Mouse (Mus musculus): ENCODE results near the gene Mpp5.

The Mpp5 gene

GRCm38 (mm10) chr12:78842429-78842828 is 93.7 kb downstream of the Mpp5 start:
- no peak for DNase-seq (ENCODE audit: low read depth, low spot score)

GRCm38 (mm10) chr12:78848246-78848645 is 99.5 kb downstream of the Mpp5 start:
- DNase-seq (ENCODE audit: low read depth, low spot score): no peak

DNA sequence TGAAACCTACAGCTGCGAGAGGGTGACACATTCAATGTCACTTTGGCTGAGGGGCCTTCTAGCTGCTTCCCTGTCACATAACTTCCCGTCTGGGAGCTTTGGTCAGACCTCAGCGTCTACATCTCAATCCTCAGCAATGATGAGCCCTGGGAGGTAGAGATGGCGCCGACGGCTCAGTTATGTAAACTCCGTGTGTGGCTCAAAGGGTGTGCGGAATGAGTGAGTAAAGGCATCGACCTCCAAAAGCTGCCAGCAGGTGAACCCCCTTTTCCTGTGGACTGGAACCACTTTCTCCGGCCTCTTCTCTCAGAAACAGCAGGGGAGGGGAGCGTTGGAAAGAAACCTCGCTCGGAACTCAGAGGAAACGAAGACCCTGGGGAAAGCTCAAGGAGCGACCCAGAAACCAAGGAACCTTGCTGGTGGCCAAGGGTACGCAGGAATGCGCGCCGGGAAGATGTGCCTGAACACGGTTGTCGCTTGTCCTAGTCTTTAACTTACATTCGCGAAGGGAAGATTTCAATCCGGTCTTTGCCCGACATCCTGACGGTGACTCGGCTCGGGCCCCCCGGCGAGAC is 112.3 kb downstream of the Mpp5 start:
- no peak for DNase-seq (ENCODE audit: low read depth, low spot score)

- peak; percentile 98 for DNase-seq (ENCODE audit: low read depth, low spot score)
Measured at GRCm38 (mm10) chr12:78861496-78862253, 113.0 kb downstream of the Mpp5 start, which contains the start of the genes Atp6v1d and Eif2s1. Gene Atp6v1d (minus strand): TSS chr12:78861638. Gene Eif2s1 (plus strand): TSS chr12:78861819.

- no peak for DNase-seq (ENCODE audit: low read depth, low spot score)
Measured at GRCm38 (mm10) chr12:78862254-78862730, 113.6 kb downstream of the Mpp5 start.

- DNase-seq (ENCODE audit: low read depth, low spot score): no peak
Measured at GRCm38 (mm10) chr12:78865434-78865833, 116.7 kb downstream of the Mpp5 start.

DNA sequence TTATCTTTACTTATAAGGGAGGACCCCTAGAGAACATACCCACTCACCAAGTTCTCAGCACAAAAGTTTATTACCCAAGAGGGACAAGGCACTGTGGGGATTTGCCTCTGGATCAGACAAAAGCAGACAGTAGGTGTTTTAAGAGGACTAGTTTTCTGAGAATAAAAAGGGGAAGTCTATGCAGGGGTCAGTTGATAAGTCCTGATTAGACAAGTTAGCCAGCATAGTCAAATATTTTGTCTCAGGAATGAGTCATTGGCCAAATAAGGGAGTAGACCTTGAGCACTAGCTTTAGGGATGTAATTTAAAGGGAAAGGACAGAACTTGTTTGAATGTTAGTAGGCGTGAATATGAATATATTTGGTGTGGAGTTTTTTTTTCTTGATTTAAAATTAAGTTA is 119.4 kb downstream of the Mpp5 start:
- DNase-seq (ENCODE audit: low read depth, low spot score): no peak

DNA sequence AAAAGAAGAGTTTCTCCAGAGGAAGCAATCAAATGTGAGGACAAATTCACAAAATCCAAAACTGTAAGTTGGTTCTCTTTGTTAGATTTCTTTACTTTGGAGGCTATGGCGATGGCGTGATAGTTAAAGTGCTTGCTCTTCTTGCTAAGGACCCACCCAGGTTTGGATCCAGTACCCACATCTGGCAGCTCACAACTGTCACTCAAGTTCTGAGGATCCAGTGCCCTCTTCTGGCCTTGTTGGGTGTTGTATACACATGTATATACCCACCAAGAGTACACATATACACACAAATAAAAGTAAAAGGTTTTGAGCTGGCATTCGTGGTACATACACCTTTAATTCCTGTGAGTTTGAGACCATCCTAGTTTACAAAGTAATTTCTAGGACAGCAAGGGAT is 125.9 kb downstream of the Mpp5 start:
- DNase-seq (ENCODE audit: low read depth, low spot score): no peak

DNA sequence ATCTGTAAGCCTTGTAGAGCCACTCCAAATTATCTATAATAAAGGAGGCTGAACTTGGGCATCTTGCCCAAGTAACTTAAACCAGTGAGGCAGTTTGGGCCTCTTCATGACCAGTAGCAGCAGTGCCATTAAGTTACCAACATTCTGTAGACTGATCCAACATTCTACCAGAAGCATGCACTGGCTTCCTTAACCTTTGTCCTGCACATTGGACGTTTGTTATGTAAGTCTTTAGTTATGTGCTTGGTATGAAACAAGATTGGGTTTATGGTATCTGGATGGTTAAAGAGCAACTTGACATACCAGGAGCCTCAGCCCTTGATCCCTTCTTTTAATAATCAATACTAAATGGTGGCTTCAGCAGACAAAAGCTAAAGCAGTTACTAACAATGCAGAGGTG is 141.4 kb downstream of the Mpp5 start:
- DNase-seq (ENCODE audit: low read depth, low spot score): no peak
